Mouse (Mus musculus) kidney, postnatal 14 days (tissue): ENCODE results near the gene Arrb1.
A peak's percentile ranks its signal among the peaks of the same experiment; 100 is the strongest.

Source experiments
- DNase-seq: peaks from one replicate; pipeline ENCODE4 v3.0.0; 2022; ENCODE audit warnings: mixed read lengths

Gene Arrb1

GRCm38 (mm10) chr7:99538421-99538820 is 3.2 kb downstream of the Arrb1 start:
- DNase-seq = no peak

GRCm38 (mm10) chr7:99539201-99539891 is 4.1 kb downstream of the Arrb1 start:
- peak; percentile 67 for DNase-seq

- DNase-seq = no peak
These were observed 4.8 kb downstream of the Arrb1 start for GRCm38 (mm10) chr7:99540016-99540415.

GRCm38 (mm10) chr7:99541204-99541603 is 5.9 kb downstream of the Arrb1 start:
- DNase-seq = no peak

- DNase-seq = no peak
These were observed 9.0 kb downstream of the Arrb1 start for GRCm38 (mm10) chr7:99544272-99544671.

- peak; percentile 89 for DNase-seq
These were observed 10.8 kb downstream of the Arrb1 start for GRCm38 (mm10) chr7:99545885-99546745.

GRCm38 (mm10) chr7:99547584-99548487 is 12.6 kb downstream of the Arrb1 start:
- DNase-seq = peak; percentile 65

GRCm38 (mm10) chr7:99549668-99550067 is 14.4 kb downstream of the Arrb1 start:
- DNase-seq = no peak

- no peak for DNase-seq
These were observed 16.4 kb downstream of the Arrb1 start for GRCm38 (mm10) chr7:99551623-99552022.

GRCm38 (mm10) chr7:99553222-99553884 is 18.1 kb downstream of the Arrb1 start:
- DNase-seq = peak; percentile 67

GRCm38 (mm10) chr7:99553885-99554269 is 18.6 kb downstream of the Arrb1 start:
- DNase-seq = peak; percentile 48

GRCm38 (mm10) chr7:99555862-99556261 is 20.6 kb downstream of the Arrb1 start:
- DNase-seq = peak; percentile 79

GRCm38 (mm10) chr7:99559091-99559490 is 23.8 kb downstream of the Arrb1 start:
- DNase-seq = no peak

GRCm38 (mm10) chr7:99562478-99562877 is 27.2 kb downstream of the Arrb1 start:
- DNase-seq = peak; percentile 72

- no peak for DNase-seq
These were observed 28.0 kb downstream of the Arrb1 start for GRCm38 (mm10) chr7:99563224-99563623.

GRCm38 (mm10) chr7:99565325-99565881 is 30.1 kb downstream of the Arrb1 start:
- DNase-seq = peak; percentile 67

GRCm38 (mm10) chr7:99570680-99571079 is 35.4 kb downstream of the Arrb1 start:
- DNase-seq = no peak

- no peak for DNase-seq
These were observed 37.7 kb downstream of the Arrb1 start for GRCm38 (mm10) chr7:99572931-99573330.

GRCm38 (mm10) chr7:99573351-99573750 is 38.1 kb downstream of the Arrb1 start:
- no peak for DNase-seq

GRCm38 (mm10) chr7:99578246-99578645 is 43.0 kb downstream of the Arrb1 start:
- no peak for DNase-seq

- DNase-seq = peak; percentile 24
These were observed 44.4 kb downstream of the Arrb1 start for GRCm38 (mm10) chr7:99579491-99580190.
